Mouse (Mus musculus): ENCODE measurements around the gene Cox4i2.
A peak's percentile ranks its signal among the peaks of the same experiment; 100 is the strongest.

Gene Cox4i2

DNA sequence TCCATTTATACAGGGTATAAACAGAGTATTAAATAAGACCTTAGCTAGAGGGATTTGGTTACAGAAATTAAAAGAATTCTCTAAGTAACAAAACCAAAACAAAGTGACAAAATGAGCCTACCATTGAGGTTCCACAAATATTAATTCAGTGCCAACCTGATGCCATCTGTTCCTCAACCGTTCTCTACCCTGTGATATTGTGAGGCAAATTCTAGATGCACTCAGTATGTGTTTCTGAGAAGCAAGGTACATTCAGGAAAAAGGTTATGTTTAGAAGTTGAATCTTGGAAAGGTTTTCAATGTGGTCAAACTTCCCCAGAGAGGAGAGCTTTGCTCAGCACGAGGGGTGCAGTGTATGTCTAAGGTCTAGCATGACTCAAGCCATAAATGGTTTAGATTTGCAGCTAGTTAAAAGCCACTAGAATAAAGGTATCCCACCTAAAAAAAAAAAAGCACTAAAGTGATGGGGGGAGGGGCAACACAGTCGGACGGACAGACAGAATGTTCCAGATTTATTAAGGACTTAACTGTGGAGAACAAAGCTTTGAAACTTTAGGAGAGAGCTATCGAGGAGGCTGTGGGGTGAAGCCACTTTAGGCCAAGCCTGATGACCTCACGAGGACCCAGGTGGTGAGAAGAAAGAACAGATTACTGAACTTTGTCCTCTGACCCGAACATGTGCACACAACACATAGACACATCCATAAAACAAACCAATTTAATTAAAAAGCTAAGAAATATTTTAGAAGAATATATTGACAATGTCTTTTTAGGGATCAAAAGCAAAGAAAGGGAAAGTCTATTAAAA, 46.2 kb downstream of the Cox4i2 start:
- no peak for DNase-seq (ENCODE audit: low spot score in 2 of 2)

DNA sequence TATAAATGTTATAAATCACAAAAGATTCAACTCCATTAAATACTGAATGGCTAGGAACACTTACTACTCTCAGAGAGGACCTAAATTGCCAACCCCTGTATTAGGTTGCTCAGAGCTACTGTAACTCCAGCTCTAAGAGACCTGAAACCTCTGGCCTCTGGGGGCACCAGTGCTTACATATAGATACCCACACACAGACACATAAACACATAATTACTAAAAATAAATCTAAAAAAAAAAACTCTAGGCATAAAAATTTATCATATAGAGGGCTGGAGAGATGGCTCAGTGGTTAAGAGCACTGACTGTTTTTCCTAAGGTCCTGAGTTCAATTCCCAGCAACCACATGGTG, 46.8 kb downstream of the Cox4i2 start:
- no peak for DNase-seq (ENCODE audit: low spot score in 2 of 2)

DNA sequence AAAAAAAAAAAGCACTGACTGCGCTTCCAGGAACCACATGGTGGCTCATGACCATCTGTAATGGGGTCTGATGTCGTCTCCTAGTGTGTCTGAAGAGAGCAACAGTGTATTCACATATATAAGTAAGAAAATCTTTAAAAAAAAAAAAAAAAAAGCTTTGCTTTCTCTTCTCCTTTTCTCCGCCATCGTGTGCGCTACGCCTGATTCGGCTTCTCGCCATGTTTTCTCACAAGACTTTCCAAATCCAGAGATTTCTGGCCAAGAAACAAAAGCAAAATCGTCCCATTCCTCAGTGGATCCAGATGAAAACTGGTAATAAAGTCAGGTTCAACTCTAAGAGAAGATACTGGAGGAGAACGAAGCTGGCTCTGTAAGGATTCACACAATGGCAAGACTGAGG, 48.3 kb downstream of the Cox4i2 start:
- no peak for DNase-seq (ENCODE audit: low spot score in 2 of 2)

DNA sequence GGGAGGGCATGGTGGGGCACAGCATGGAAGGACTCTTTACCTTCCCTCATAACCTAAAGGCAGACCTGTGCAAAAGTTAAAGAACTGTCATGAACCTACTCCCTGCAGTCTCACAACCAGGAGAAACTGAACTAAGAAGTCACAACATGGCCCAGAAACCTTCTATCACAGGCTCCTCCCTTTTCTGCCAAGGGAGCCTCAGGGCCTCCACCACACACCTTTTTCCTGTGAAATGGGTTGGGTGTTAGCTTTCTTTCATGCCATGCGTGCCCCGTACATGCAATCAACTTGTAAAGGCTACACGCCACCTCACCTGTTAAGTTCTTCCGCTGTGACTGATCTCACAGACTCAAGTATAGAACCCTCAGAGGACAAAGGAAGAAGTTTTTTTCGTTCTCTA, 49.1 kb downstream of the Cox4i2 start:
- no peak for DNase-seq (ENCODE audit: low spot score in 2 of 2)

DNA sequence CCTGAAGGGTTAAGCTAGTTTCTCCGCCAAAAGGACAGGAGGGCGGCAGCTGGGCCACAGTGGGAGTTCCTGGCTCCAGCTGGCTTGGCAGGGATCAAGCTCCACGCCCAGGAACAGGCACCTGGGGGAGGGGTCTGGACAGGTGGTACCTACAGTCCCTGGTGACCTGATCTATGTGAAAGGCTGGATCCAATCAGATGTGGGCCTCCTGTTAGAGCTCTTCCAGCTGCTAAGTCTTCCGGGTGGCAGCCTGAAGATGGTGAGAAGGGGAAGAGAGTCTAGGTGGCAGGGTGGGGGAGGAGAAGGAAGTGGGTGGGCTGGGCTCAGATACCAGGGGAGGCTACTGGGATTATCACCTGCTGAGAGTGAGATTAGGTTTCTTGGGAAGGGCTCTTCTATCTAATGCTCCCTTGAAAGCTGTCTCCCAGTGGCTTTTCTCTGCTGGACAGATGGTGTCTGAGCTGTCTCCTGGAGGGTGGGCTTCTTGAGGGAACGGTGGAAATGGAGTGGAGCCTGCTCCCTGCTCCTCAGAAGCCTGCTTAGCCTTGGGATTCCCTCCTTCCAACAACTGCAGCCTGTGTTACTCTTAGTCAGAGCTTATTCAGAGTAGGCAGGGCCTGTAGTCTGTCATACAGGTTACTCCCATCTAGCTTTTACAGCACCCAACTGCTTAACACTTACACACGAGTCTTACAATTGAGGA, 50.6 kb downstream of the Cox4i2 start:
- peak; percentile 56 to 59 for DNase-seq (ENCODE audit: low spot score in 2 of 2)

DNA sequence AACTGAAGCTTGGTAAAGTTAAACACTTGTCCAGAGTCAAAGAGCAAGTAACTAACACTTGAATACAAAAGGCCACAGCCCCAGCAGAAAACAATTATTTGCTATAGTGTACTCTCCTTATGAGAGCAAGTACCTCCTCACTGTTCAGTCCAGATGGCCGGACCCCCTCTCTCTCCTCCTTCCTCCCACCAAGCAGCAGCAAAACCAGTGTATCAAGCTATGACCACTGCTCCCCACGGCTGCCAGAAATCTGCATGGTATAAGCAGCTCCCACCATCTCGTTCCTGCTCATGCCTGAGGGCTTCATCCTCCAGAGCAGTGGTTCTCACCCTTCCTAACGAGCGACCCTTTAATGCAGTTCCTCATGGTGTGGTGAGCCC, 51.1 kb downstream of the Cox4i2 start:
- no peak for DNase-seq (ENCODE audit: low spot score in 2 of 2)

DNA sequence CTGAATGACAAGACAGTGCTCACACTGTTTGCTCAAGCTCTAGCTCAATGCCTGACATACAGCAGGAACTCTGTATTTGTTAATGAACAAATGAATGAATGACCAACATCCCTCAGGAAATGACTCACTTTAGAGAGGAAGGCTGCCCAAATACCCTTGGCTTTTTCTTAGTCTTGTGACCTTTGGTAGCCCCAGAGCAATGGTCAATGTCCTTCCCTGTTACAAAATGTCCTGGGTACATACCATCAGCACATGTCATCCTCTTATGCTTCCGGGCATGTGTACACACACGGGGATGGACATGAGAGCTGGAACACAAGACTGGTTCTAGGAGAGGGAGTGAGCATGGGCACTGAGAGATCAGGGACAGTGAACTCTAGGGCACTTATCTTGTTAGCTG, 52.1 kb downstream of the Cox4i2 start:
- no peak for DNase-seq (ENCODE audit: low spot score in 2 of 2)

DNA sequence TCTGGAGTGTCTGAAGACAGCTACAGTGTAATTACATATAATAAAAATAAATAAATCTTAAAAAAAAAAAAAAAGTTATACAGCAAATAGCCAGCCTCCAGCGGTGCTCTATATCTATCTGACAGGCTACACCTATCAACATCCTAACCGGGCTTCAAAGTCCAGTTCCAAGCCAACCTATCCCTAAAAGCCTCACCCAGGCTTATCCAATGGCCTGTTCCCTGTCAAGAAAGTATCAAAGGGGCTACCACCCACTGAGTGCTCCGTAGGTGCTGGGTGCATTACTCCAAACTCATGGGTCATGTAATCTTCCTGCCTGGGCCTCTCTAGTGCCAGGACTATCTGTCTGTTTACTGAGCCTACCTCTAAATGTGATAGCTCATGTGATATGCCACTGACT, 54.2 kb downstream of the Cox4i2 start:
- DNase-seq (ENCODE audit: low spot score in 2 of 2), result no peak

DNA sequence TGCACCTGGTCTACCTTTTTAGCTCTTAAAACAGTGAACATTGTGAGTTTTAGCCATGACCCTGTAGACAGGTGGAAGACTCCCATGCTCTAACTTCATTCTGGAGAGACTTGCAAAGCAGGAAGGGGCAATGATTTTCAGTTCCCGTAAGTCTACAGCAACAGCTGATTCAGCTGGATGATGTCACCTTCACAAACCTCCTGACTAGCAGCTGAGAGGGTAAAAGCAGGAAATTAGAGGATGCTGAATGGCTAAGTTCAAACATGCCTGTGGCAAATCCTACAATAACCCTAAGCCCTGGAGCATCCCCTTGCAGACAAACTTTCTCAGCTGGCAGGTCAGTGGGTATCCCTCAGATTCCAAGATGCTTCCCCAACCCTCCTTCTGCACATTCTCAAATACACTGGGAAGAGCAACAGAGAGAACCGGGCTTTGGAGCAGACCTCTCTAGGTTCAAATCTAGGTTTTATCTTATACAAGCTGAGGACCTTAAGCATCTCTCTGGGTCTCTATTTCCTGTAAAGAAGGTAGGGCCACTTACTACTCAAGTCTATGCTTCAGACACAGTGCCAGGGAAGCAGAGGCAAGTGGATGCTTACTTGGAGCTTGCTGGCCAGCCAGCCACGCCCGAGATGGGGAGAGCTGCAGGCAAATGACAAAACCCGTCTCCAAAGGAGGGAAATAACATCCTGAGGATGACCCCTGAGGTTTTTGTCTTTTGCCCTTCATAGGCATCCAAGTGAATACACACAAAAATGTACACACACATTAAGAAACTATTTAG, 56.4 kb downstream of the Cox4i2 start:
- no peak for DNase-seq (ENCODE audit: low spot score in 2 of 2)

DNA sequence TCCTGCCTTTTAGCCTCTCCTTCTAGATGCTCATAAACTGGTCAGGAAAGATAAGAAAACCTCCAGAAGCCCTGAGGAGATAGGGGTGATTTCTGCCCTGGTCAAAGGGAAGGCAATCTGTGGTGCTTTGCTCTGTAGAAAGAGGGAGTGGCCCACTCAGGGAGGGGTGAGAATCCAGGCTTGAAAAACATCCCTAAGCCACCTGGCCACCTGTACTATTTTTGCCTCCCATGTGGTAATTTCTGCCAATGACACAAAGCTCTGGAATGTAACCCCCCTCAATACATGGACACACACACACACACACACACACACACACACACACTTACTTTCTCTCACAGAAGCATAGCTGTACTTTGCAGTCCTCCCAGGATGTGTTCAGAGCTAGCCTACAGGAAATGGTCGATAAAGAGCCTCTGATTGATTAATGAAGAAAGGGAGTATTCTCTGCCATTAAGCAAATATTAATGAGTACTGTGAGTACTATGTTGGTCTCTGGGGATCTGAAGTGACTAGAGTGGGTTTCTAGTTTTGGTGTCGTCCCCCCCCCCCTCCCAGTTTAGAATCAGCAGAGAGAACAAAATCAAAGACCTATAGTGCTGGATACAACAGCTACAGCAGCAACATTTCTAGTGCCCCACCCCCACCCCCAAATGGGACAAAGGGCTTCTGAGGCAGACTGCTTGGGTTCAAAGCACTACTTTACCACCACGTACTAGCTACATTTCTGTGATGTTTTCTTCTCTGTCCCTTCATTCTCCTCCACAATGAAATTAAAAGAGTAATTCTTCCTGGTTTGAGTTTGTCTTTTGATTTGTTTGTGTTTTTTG, 57.6 kb downstream of the Cox4i2 start:
- no peak for DNase-seq (ENCODE audit: low spot score in 2 of 2)

DNA sequence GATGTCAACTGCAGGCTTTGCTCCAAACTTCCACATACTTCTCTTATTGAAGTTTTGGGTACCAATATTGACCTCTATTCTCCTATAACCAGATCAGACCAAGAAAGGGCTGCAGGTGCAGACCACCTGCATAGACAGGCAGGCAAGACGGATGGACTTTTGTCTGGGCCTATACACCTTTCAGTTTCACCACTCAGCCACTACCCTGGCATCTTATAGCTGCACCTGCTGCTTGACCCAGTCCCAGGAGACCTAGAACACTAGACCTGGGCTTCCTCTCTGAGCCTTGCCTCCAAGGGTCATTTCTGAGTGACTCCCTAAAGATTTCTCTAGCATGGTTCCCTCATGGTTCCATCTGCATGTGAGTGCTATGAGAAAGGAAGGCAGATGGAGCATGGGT, 59.3 kb downstream of the Cox4i2 start:
- DNase-seq (ENCODE audit: low spot score in 2 of 2), result no peak

DNA sequence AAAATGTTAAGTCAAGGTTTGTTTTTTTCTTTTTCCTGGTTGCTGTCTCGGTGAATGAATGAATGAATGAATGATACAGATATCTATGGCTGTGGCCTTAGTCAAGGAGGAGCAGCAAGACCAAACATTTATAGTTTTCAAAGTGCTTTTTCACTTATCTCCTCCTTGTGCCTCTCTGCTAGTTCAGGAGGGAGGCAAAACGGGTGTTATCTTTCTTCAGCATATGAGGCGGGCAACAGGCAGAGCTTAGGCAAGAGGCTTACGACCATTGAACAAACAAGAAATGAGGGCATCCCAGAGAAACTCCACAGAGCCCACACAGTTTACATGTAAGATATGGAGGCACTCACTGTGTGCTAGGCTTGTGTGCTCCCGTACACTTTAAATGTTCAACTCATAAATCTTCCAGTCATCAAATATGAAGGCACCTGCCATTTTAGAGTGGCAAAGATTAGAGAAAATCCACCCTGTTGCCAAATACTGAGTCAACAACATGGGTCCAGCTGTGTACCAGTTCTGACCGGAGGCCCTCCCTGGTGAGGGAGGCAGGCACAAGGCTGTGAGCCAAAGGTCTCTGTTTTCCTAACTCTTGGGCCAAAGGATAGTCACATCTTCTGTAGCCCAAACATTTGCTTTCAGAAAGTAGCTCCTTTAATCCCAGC, 60.4 kb downstream of the Cox4i2 start:
- peak in 1 of 2 experiments; percentile 3 for DNase-seq (ENCODE audit: low spot score in 2 of 2)

All from thymus, postnatal 10 days (tissue).